Mouse (Mus musculus): ENCODE data around the gene Kif5a.
A peak's percentile ranks its signal among the peaks of the same experiment; 100 is the strongest.

Gene Kif5a

GRCm38 (mm10) chr10:127225213-127225612 lies 37.9 kb downstream of the Kif5a start:
- no peak for ATAC-seq (ENCODE audit: insufficient number of reproducible peaks, low FRiP score, low TSS enrichment)

- ATAC-seq (ENCODE audit: insufficient number of reproducible peaks, low FRiP score, low TSS enrichment): no peak
These were observed 44.8 kb downstream of the Kif5a start for GRCm38 (mm10) chr10:127218339-127218738.

GRCm38 (mm10) chr10:127217177-127217576 lies 46.0 kb downstream of the Kif5a start:
- ATAC-seq (ENCODE audit: insufficient number of reproducible peaks, low FRiP score, low TSS enrichment): no peak

GRCm38 (mm10) chr10:127216456-127216855 lies 46.7 kb downstream of the Kif5a start:
- no peak for ATAC-seq (ENCODE audit: insufficient number of reproducible peaks, low FRiP score, low TSS enrichment)

GRCm38 (mm10) chr10:127214422-127214803 lies 48.7 kb downstream of the Kif5a start:
- ATAC-seq (ENCODE audit: insufficient number of reproducible peaks, low FRiP score, low TSS enrichment): no peak

- no peak for ATAC-seq (ENCODE audit: insufficient number of reproducible peaks, low FRiP score, low TSS enrichment)
These were observed 49.3 kb downstream of the Kif5a start for GRCm38 (mm10) chr10:127213704-127214421.

GRCm38 (mm10) chr10:127213272-127213671 lies 49.9 kb downstream of the Kif5a start:
- no peak for ATAC-seq (ENCODE audit: insufficient number of reproducible peaks, low FRiP score, low TSS enrichment)

- ATAC-seq (ENCODE audit: insufficient number of reproducible peaks, low FRiP score, low TSS enrichment): peak; percentile 85
These were observed 51.7 kb downstream of the Kif5a start, which contains the start of gene Pip4k2c for GRCm38 (mm10) chr10:127211414-127211854. TSS of gene Pip4k2c (minus strand) at chr10:127211585.

GRCm38 (mm10) chr10:127210961-127211405 lies 52.2 kb downstream of the Kif5a start:
- ATAC-seq (ENCODE audit: insufficient number of reproducible peaks, low FRiP score, low TSS enrichment): peak; percentile 28; the same call in 1 of the 2 replicates

- ATAC-seq (ENCODE audit: insufficient number of reproducible peaks, low FRiP score, low TSS enrichment): no peak
These were observed 53.1 kb downstream of the Kif5a start for GRCm38 (mm10) chr10:127209928-127210570.

- no peak for ATAC-seq (ENCODE audit: insufficient number of reproducible peaks, low FRiP score, low TSS enrichment)
These were observed 54.2 kb downstream of the Kif5a start for GRCm38 (mm10) chr10:127208921-127209320.

- no peak for ATAC-seq (ENCODE audit: insufficient number of reproducible peaks, low FRiP score, low TSS enrichment)
These were observed 57.8 kb downstream of the Kif5a start for GRCm38 (mm10) chr10:127205373-127205772.

GRCm38 (mm10) chr10:127204589-127204988 lies 58.6 kb downstream of the Kif5a start:
- no peak for ATAC-seq (ENCODE audit: insufficient number of reproducible peaks, low FRiP score, low TSS enrichment)

GRCm38 (mm10) chr10:127203106-127203505 lies 60.0 kb downstream of the Kif5a start:
- no peak for ATAC-seq (ENCODE audit: insufficient number of reproducible peaks, low FRiP score, low TSS enrichment)

- ATAC-seq (ENCODE audit: insufficient number of reproducible peaks, low FRiP score, low TSS enrichment): no peak
These were observed 62.9 kb downstream of the Kif5a start for GRCm38 (mm10) chr10:127200279-127200678.

GRCm38 (mm10) chr10:127199474-127199873 lies 63.7 kb downstream of the Kif5a start:
- ATAC-seq (ENCODE audit: insufficient number of reproducible peaks, low FRiP score, low TSS enrichment): no peak

GRCm38 (mm10) chr10:127199068-127199467 lies 64.1 kb downstream of the Kif5a start:
- no peak for ATAC-seq (ENCODE audit: insufficient number of reproducible peaks, low FRiP score, low TSS enrichment)

GRCm38 (mm10) chr10:127198492-127198891 lies 64.7 kb downstream of the Kif5a start:
- ATAC-seq (ENCODE audit: insufficient number of reproducible peaks, low FRiP score, low TSS enrichment): no peak

GRCm38 (mm10) chr10:127197505-127198110 lies 65.5 kb downstream of the Kif5a start:
- ATAC-seq (ENCODE audit: insufficient number of reproducible peaks, low FRiP score, low TSS enrichment): no peak

- ATAC-seq (ENCODE audit: insufficient number of reproducible peaks, low FRiP score, low TSS enrichment): no peak
These were observed 66.0 kb downstream of the Kif5a start for GRCm38 (mm10) chr10:127197104-127197503.

GRCm38 (mm10) chr10:127196392-127196791 lies 66.8 kb downstream of the Kif5a start:
- peak; percentile 77 for ATAC-seq (ENCODE audit: insufficient number of reproducible peaks, low FRiP score, low TSS enrichment)

Data from cerebellum, adult (tissue).